In genomic region chr14:23706837-23707236, GRCm38 (mm10) we compare ENCODE assay signal across 13 mouse cellular contexts.
A peak's percentile ranks its signal among the peaks of the same experiment; 100 is the strongest.
DNase-seq lines count a peak whose midpoint lies in the region; ATAC-seq and TF ChIP-seq lines count a peak whose summit lies in the region.
"Had no signal": no experiment of that assay in that cellular context is flagged by ENCODE, and none has a peak within 500 bp of the region (broad histone marks: within the 10 kb centered on the region; RNA-seq: fewer than 3 reads in every experiment).

No protein-coding gene starts in this region.

- H3K4me1 ChIP-seq in kidney, embryonic 16.5 days (ENCODE audit: insufficient read depth, low read length): no peaks in the 10 kb centered on the region
- H3K4me1 ChIP-seq in lung, postnatal 0 days (ENCODE audit: insufficient read depth, low read depth, low read length): no peaks in the 10 kb centered on the region
- H3K4me1 ChIP-seq in stomach, embryonic 16.5 days (ENCODE audit: control insufficient read depth, insufficient read depth, low read length): no peaks in the 10 kb centered on the region
- peaks cover 17% of the 10 kb centered on the region for H3K4me1 ChIP-seq in midbrain, embryonic 10.5 days
- H3K4me1 ChIP-seq: forebrain, embryonic 13.5 days had no signal

- no peak overlapping the region for H3K4me2 ChIP-seq in kidney, embryonic 16.5 days (replicated peaks; ENCODE audit: low read depth, low read length)
- H3K4me2 ChIP-seq in lung, postnatal 0 days (replicated peaks; ENCODE audit: low read depth, low read length): no peak overlapping the region
- H3K4me2 ChIP-seq in stomach, embryonic 16.5 days (ENCODE audit: low read depth, low read length): no peak overlapping the region
- H3K4me2 ChIP-seq: forebrain, embryonic 13.5 days; midbrain, embryonic 12.5 days had no signal

- WGBS in kidney, embryonic 16.5 days: 55% methylated on average over 10 of the region's 10 CpGs
- WGBS in lung, postnatal 0 days: 58% methylated on average over 10 of the region's 10 CpGs
- WGBS in stomach, embryonic 16.5 days: 40% methylated on average over 10 of the region's 10 CpGs
- 85% methylated on average over 10 of the region's 10 CpGs for whole genome bisulfite sequencing in midbrain, embryonic 10.5 days

- H3K9me3 ChIP-seq in kidney, embryonic 16.5 days (ENCODE audit: low read length): no peaks in the 10 kb centered on the region
- H3K9me3 ChIP-seq in lung, postnatal 0 days (ENCODE audit: low read length): no peaks in the 10 kb centered on the region
- H3K9me3 ChIP-seq in stomach, embryonic 16.5 days (replicated peaks; ENCODE audit: control insufficient read depth, low read length): no peaks in the 10 kb centered on the region
- no peaks in the 10 kb centered on the region for H3K9me3 ChIP-seq in midbrain, embryonic 10.5 days (replicated peaks)
- H3K9me3 ChIP-seq: forebrain, embryonic 13.5 days; midbrain, embryonic 12.5 days had no signal

- no peak overlapping the region for H3K9ac ChIP-seq in kidney, embryonic 16.5 days (replicated peaks; ENCODE audit: low read length)
- no peak overlapping the region for H3K9ac ChIP-seq in lung, postnatal 0 days (replicated peaks; ENCODE audit: low read depth)
- no peak overlapping the region for H3K9ac ChIP-seq in stomach, embryonic 16.5 days (ENCODE audit: low read length)
- H3K9ac ChIP-seq: forebrain, embryonic 13.5 days; liver, embryonic 14.5 days; midbrain, embryonic 12.5 days had no signal

- no peak for TF ChIP-seq EP300 in lung, postnatal 0 days (IDR thresholded peaks at IDR 0.05)

- no peak overlapping the region for H3K27ac ChIP-seq in kidney, embryonic 16.5 days (ENCODE audit: low read length)
- no peak overlapping the region for H3K27ac ChIP-seq in lung, postnatal 0 days (ENCODE audit: low read length)
- no peak overlapping the region for H3K27ac ChIP-seq in stomach, embryonic 16.5 days (ENCODE audit: low read length)
- no peak overlapping the region for H3K27ac ChIP-seq in midbrain, embryonic 10.5 days (replicated peaks)
- H3K27ac ChIP-seq: forebrain, embryonic 13.5 days; liver, embryonic 14.5 days; midbrain, embryonic 12.5 days had no signal

- no peak for ATAC-seq in kidney, embryonic 16.5 days (ENCODE audit: low FRiP score, low TSS enrichment)
- peak; percentile 48; the same call in 1 of the 2 replicates for ATAC-seq in lung, postnatal 0 days
- ATAC-seq in stomach, embryonic 16.5 days (ENCODE audit: insufficient read depth, low FRiP score): 0 out of 2 replicates have a peak, but pooled peaks have one; percentile 44
- ATAC-seq: forebrain, embryonic 13.5 days; intestine, postnatal 0 days had no signal

- H3K36me3 ChIP-seq in kidney, embryonic 16.5 days (ENCODE audit: insufficient read depth, low read length): no peaks in the 10 kb centered on the region
- H3K36me3 ChIP-seq in lung, postnatal 0 days (ENCODE audit: insufficient read depth, low read length): no peaks in the 10 kb centered on the region
- H3K36me3 ChIP-seq in stomach, embryonic 16.5 days (ENCODE audit: control insufficient read depth, insufficient read depth, low read length): no peaks in the 10 kb centered on the region
- H3K36me3 ChIP-seq in midbrain, embryonic 10.5 days: no peaks in the 10 kb centered on the region
- H3K36me3 ChIP-seq: midbrain, embryonic 12.5 days had no signal

- H3K4me3 ChIP-seq in kidney, embryonic 16.5 days (ENCODE audit: low read length): no peak overlapping the region
- H3K4me3 ChIP-seq in lung, postnatal 0 days (ENCODE audit: low read depth, low read length): no peak overlapping the region
- H3K4me3 ChIP-seq in stomach, embryonic 16.5 days (replicated peaks; ENCODE audit: low read length): no peak overlapping the region
- H3K4me3 ChIP-seq in midbrain, embryonic 10.5 days: no peak overlapping the region
- H3K4me3 ChIP-seq: forebrain, embryonic 13.5 days; midbrain, embryonic 12.5 days had no signal

- H3K27me3 ChIP-seq in kidney, embryonic 16.5 days (ENCODE audit: insufficient read depth, low read length): no peaks in the 10 kb centered on the region
- no peaks in the 10 kb centered on the region for H3K27me3 ChIP-seq in lung, postnatal 0 days (replicated peaks; ENCODE audit: insufficient read depth, low read length)
- no peaks in the 10 kb centered on the region for H3K27me3 ChIP-seq in stomach, embryonic 16.5 days (ENCODE audit: control insufficient read depth, insufficient read depth, low read length)
- H3K27me3 ChIP-seq in midbrain, embryonic 10.5 days (ENCODE audit: low read depth, poor library complexity, severe bottlenecking): no peaks in the 10 kb centered on the region
- H3K27me3 ChIP-seq: forebrain, embryonic 13.5 days; midbrain, embryonic 12.5 days had no signal

- no peak for TF ChIP-seq CTCF in lung, postnatal 0 days (IDR thresholded peaks at IDR 0.05)

- DNase-seq in kidney, postnatal 4 days: peak; percentile 33 to 41
- peak; percentile 7 for DNase-seq in gastrocnemius, postnatal 10 days
- DNase-seq in lung, postnatal 0 days (ENCODE audit: low spot score): peak; percentile 26
- no peak for DNase-seq in midbrain, embryonic 10.5 days (ENCODE audit: low spot score)
- no peak for DNase-seq in adrenal gland, adult 18-20 months (ENCODE audit: low spot score in 2 of 2)
- DNase-seq: cerebellum, postnatal 25 days; spleen, adult 18-20 months had no signal

Comparison
In these comparisons a context has a peak if more than half of its experiments do, and no peak if none do; other contexts are left out.
1. DNase-seq: peak in kidney, postnatal 4 days (2 of 2), gastrocnemius, postnatal 10 days (single experiment) and lung, postnatal 0 days (single experiment); none in midbrain, embryonic 10.5 days (single experiment) and adrenal gland, adult 18-20 months (0 of 2).